Mouse (Mus musculus): ENCODE data around the gene Ech1.
A peak's percentile ranks its signal among the peaks of the same experiment; 100 is the strongest.

The Ech1 gene

DNA sequence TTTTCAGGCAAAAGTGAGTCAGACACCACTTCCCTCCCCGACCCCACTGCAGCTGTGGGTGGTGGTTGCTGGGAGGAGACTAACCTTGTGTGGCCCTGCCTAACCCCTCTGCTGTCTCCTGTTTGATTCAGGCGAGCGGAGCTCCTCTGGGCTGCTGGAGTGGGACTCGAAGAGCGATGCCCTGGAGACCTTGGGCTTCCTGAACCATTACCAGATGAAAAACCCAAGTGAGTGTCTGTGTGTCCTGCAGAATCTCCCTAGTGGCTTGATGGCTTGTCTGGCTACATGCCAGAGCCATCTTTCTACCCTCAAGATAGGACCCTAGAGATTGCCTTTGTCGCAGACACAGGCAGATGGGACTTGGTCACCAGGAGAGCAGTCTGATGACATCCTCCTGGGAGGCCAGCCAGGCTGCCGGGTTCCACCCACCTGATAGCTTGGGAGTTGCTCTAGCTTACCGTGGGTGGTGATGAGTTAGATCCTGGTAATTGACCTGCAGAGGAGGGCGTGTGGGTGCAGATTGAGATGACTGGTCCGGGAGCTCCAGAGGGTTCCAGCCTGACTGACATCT lies 3.7 kb upstream of the Ech1 start:
- DNase-seq, result no peak

DNA sequence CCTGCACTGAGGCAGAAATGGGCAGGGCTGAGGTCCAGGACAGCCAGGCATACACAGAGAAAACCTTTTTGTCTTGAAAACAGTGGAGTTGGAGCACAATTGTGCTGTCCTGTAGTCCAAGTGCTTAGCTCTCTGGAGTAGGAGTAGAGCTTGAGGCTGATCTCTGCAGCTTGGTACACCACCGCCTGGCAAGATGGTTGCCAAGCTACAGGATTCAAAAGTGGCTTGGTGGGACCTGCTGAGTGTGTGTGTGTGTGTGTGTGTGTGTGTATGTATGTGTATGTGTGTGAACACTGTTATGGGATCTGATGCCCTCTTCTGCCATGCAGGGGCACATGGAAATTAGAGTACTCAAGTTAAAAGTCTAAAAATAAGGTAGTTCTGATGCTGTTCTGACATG lies 2.5 kb upstream of the Ech1 start:
- no peak for DNase-seq

DNA sequence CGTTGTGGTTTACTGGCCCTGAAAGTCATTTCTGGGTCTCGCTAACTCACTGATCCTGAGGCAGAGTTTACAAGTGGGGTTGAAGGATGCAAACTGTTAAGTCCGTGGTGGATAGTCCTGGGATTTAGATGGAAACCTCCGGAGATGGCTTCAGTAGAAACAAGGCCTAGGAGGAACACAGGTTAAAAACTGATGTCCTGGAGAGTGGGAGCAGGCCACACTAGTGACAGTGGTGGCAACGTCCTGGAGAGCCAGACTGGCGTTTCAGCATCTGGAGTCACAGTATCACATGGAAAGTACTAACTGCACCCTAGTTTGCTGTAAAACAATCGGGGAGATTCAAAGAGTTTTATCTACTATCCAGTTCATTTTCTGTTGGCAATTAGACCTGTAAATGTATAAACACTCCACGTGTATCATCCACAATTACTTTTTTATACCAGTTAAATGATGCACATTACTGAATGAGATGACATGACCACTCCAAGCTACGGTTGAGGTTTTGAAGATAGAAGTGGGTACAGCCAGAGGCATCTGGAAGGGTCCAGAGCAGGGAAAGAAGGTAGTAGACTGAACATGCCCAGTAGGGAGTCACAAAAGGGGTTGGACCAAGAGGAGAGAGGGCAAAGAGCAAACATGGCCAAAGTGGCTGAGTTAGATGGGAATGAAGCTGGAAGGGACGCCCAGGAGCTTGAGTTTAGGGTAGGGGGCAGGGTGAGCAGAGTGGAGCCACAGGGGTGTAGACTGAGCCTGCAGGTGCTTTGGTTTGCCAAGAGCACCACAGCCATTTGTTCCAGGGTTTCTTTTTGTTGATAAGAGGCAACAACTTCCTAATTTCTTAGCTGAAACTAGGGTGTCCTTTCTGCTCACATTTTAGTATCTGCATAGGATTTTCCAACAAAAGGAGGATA lies 1.8 kb upstream of the Ech1 start:
- DNase-seq, result no peak

DNA sequence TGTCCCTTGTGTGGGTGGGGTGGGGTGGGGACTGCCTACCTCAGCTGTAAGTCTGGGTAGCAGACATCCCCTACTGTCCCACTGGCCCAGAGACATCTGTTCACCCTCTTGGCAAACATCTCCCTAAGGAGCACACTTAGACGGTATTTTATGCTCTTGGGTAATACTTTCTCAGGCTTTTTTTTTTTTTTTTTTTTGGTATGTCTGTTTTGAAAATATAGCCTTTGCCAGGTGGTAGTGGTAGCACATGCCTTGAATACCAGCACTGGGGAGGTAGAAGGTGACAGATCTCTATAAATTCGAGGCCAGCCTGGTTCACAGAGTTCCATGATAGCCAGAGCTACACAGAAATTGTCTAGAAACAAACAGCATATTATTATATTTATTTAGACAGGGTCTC lies 1.1 kb upstream of the Ech1 start:
- DNase-seq, result no peak

DNA sequence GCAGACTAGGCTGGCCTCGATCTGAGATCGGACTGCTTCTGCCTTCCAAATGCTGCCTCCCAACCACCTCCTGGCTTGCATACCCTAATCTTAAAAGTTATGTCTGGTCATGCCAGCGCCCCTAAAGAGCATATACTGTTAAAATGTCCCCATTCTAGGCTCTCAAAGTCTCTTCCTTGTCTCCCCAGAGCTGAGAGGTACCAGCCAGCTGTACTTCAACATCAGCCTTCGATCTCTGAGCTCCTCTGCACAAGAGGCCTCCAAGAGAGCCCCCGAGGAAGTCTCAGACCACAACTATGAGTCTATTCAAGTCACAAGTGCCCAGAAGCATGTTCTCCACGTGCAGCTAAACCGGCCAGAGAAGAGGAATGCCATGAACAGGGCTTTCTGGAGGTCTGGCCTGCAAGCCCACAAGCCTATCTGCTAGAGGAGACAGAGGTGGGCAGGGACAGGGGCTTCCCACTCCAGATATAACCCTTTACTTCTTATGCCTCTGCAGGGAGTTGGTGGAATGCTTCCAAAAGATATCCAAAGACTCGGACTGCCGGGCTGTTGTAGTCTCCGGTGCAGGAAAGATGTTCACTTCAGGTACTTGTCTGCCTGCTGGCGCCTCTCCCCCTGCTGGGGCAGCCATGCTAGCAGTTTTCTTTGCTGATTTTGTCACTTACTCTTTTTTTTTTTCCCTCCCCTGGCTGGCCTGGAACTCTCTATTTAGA lies 827 bp downstream of the Ech1 start:
- DNase-seq, result no peak

DNA sequence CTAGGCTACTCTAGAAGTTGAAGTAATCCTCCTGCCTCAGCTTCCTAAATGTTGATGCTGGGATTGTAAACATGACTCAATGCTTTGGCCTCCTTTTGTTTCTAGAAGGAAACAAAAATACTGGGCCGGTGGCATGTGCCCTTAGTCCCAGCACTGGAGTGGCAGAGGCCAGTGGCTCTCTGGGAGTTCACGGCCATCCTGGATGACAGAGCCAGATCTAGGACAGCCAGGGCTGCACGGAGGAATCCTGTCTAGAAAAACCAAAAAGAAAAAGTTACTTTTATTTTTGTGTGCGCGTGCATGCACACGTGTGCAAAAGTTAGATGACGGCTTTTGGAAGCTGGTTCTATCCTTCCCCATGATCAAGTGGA lies 1.4 kb downstream of the Ech1 start:
- no peak for DNase-seq

DNA sequence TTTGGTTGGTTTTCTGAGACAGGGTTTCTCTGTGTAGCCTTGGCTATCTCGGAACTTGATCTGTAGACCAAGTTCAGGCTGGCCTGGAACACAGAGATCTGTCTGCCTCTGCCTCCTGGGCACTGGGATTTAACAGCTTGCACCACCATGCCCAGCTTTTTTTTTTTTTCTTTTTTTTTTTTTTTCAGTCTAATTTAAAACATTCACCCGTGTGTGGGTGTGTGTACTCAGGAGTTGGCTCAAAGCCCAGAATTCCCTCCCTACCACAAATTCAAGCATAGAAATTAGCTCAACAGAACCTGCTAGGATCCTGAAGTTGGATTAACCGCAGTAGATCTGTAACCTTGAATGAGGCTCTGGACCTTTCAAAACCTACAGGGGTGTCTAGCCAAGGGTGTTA lies 2.3 kb downstream of the Ech1 start:
- peak; percentile 22 for DNase-seq

DNA sequence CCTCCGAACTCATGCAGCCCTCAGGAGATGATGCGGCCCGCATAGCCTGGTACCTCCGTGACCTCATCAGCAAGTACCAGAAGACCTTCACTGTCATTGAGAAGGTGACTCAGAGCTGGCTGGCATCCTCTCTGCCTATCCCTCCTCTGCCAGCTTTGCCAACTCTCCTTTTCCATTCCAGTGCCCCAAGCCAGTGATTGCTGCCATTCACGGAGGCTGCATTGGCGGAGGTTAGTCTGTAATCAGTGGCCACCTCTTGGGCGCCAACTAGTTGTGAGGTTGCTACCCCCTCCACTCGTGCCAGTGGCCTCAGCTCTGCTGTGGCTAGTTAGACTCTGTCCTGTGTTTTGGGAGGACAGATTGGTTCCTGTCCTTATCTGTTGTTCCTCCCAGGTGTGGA lies 4.8 kb downstream of the Ech1 start:
- no peak for DNase-seq

DNA sequence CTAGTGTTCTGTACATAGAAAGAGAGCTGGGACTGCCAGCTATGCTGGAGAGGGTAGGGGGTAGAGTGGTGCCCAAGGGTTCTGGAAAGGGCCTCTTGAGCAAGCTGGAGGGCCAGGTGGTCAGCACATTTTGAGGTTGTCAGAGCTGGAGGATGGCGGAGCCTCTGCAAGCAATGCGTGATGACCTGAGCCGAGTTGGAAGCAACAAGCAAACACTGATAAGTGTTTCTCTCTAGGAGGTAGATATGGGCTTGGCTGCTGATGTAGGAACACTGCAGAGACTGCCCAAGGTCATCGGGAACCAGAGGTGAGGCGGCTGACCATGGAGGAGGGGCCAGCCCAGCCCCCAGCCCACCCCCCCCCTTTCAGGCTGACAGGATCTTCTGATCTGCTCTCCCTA lies 6.0 kb downstream of the Ech1 start:
- DNase-seq, result no peak

DNA sequence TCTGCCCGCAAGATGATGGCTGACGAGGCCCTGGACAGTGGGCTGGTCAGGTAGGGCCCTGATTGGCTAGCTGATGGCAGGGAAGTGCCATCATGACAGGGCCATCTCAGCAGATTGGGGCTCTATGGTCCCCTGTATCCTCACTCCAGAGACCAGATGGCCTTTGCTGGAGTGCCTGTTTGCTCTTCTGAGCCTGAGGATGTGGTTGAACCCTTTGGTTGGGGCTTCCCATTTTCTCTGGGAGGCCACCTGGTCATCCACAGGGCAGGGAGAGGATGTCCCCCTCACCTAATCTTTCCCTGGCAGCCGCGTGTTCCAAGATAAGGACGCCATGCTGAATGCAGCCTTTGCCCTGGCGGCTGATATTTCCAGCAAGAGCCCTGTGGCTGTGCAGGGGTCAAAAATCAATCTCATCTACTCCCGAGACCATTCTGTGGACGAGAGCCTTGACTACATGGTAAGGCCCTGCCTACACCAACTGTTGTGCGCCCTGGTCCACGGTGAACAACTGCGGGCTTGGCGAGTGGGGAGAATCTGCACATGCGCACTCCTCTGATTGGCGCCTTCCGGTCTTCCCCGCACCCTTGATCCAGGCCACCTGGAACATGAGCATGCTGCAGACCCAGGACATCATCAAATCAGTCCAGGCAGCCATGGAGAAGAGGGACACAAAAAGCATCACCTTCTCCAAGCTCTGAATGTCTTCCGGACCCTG lies 6.6 kb downstream of the Ech1 start:
- no peak for DNase-seq

DNA sequence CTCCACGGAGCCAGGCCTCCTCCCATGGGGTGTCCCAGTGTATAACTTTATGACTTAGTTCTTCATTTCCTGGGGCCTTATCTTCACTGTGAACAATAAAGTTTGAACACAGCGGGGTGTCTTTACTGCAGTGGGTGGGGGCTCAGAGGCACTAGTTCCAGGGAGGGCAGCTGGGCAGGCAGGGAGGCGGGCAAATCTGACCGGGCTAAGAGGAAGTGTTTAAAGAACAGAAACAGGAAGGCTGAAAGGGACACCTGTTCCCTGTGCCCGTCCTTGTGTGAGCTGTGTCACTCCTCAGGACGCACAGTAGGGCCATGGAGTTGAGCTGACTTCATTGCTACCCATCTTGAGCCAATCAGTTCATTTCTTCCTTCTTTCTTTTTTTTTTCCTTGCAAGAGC lies 7.1 kb downstream of the Ech1 start:
- no peak for DNase-seq

DNA sequence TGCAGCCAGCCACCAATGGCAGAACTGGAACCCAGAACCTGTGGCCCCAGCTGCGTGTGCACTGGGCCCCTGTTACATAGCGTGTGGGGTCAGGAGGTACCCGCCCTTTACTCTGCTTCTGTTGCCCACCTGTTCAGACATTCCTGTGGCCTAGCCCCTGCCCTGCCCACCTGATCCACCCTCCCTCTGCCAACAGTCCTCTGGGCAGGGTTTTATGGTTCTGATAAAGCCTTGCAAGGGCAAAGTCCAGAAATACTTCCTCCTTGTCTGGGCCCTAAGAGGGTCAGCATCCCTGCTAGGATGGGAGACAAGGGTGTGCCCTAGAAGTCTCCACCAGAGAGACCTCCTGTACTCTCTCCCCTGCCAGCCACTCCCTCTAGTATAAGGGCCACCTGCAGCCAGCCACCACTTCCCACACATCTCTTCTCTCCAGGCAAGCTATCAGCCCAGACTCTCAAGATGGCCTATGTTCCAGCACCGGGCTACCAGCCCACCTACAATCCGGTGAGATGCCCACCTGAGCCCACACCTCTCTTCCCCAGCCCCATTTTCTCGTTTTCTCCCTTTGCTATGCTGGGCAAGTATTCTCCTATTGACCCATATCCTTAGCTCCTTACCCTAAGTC lies 8.8 kb downstream of the Ech1 start, which contains the start of gene Lgals4:
Lgals4 (plus strand) TSS at position 132 of the 625 bp plus-strand sequence.
- DNase-seq, result no peak

DNA sequence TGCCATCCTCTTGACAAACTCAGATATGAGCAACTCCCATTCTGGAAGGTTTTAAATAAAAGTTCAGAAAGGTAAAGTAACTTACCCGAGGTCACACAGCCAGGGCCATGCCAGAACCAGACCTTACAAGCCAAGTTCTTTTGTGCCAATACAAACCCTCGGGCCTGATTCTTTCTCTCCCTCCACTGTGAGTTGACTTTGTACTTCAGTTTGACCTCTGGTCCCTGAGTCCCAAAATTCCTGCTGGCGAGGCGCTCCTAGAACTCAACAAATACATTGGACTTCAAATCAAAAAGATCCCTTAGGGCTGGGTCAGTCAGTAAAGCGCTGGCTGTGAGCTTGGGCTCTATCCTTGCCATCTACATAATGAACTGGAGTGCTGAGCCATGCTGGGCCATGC lies 11.9 kb downstream of the Ech1 start:
- no peak for DNase-seq

DNA sequence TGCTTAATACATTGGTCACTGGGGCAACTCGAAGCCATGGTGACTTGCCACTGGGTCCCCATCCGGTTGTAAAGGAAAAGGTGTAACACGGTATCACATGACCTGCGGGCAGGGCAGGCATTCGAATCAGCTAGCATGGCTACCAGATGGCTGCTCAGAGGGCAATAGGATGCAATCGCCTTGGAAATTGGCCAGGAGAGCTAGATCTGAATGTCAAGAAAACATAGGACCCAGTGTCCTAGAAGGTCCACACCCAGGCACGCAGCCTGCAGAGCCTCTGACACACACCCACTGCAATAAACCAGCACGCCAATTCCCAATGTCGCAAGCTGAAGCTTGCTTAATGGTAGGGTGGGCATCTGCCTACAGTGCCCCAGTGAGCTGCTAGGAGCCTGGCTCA lies 13.3 kb downstream of the Ech1 start:
- no peak for DNase-seq

DNA sequence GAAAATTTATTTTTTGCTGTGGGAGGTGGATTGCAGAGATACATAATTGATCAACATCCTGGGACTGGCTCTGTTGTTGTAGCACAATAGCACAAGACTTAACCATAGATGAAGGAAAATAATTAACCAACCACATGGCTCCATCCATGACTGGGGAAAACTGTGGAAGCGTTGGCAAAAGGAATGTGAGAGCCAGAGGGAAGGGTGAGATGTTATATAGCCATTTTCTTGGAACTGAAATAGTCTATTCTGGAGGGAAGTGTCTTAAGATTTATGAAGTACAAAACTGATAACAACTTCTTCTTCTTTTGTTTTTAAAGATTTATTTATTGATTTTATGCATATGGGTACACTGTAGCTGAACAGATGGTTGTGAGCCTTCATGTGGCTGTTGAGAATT lies 22.3 kb downstream of the Ech1 start:
- no peak for DNase-seq

DNA sequence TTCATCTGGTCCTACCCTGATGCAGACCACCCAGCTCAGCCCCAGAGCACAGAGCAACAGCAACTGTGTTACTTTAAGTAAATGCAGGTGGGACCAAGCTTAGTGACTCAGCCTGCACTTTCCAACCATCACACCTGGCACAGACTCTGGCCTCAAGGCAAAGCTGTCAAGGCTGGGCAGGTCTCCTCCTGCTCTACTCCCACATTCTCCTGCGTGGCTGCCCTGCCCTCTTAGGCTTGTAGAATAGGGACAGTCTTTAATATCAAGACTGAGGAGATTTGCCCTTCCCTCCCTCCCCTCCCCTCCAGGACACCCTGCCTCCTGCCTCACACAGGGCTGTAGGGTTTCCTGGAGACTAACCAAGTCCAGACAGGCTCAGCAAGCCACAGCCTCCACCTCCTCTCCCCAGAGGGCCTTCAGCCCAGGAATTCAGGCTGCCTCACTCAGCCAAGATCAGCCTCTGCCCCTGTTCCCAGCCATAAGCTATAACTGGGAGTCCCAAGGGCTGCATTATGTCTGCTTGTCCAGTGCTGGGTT lies 24.8 kb downstream of the Ech1 start:
- no peak for DNase-seq

DNA sequence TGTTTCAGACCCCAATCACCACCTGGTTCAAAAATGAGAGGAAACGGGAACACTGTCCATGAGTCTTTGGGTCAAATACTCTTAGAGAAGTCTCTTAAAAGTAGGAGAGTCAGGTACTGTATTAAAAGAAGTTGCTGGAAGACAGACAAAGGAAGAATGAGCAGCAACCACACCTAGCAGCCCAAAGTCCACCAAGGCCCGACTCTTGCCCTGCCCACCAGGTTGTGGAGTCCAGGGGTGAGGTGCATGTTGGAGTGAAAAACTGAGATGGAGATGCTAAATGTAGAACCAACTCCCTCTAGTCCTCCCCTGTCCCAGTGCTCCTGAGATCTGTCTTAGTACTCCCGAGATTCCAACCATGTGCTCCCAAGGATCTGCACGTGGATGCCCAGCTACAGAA lies 25.6 kb downstream of the Ech1 start:
- no peak for DNase-seq

DNA sequence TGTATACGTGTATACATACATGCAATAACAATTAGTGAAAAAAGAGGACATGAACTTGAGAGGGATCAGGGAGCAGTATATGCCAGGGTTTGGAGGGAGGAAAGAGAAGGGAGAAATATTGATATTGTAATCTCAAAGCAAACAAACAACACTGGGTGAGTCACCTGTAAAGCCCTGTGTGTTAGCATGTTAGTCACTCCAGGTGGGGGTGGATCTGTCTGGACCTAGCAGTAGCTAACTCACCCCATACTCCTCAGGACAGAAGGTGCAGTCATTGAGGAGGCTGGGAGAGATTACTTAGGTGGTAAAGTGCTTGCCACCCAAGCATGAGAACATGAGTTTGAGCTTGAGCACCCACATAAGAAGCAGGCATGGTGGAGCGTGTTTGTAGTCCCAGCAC lies 34.9 kb downstream of the Ech1 start:
- no peak for DNase-seq

DNA sequence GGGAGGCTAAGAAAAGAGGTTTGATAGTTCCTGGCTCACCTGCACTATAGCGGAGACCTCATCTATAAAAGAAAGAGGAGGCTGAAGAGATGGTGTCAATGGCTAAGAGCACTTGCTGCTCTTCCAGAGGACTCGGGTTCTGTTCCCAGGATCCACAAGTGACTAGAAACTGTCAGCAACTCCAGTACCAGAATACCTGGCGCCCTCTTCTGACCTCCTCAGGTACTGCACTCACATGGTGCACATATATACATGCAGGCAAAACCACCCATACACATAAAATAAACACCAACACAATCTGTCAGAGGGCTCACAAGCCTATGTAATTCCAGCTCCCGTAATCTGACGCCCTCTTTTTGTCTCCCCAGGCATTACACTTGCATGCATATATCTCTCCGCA lies 35.9 kb downstream of the Ech1 start:
- DNase-seq, result no peak

DNA sequence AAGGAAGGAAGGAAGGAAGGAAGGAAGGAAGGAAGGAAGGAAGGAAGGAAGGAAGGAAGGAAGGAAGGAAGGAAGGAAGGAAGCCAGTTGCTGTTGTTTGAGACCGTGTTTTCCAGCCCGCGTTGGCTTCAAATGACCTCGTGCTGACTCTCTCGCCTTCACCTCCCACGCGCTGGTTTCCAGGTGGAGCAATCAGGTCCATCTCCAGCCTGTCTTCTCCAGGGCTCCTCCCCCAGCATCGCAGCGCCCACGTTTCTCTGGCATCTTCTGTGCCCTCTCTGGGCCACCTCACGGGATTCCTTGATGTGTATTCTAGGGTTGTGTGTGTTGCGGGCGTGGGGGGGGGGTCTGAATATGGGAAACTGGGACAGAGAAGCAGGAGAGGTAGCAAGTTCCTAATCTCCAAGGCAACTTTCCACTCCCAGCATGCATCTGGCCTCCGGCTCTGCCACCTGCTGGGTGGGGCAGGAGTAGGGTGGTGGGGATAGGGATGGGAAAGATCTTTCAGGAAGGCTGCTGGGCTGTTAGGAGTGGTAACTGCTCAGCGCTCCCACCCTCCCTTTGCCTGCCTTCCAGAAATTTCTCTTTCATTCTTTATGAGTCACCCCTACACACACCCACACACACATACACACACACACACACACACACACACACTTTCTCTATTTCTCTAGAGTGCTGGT lies 37.9 kb downstream of the Ech1 start:
- DNase-seq, result no peak

DNA sequence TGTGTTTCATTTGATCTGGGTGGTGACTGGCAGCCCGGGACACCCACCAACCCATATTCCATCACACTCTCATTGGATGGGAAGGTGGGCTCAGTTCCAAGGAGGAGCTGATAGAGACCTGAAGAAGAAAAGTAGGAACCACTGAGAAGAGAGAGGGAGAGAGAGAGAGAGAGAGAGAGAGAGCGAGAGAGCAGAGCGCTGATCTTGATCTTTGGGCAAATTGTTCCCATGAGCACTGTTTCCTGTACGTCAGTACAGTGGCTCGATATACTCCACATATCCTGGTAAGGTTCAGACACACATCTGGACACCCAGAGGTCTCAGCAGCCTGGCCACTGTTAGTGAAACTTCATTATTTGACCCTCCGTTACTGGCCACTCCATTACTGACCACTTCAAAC lies 38.5 kb downstream of the Ech1 start, which contains the start of gene Lgals7:
Lgals7 (plus strand) TSS at position 314 of the 400 bp plus-strand sequence.
- no peak for DNase-seq

DNA sequence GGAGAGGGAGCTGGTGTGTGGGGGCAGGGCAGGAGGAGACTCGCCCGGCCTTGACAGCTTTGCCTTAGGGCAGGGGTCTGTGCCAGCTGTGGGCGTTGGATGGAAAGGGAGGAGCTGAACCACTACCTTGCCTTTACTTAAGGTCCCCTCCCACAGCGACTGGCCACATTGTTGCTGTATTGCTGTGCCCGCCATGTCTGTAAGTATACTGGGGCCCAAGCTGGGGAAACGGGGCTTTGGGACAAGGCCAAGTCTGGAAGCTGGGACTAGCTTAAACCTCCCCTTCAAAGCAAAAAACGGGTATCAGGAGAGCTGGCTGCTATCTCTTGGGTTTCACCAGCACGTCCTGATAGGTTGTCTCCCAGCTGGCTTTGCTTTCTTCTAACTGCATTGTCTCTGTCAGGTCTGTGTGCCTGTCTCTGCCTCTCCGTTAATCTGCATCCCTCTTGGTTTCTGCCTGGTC lies 39.3 kb downstream of the Ech1 start:
- no peak for DNase-seq

Data from cerebellum, adult 11 months (tissue).